Mouse (Mus musculus) adrenal gland, postnatal 14 days (tissue): ENCODE data around the gene Aknad1. TPM values are rescaled to one million over a fixed set of nuclear protein-coding genes. Genes with fewer than 3 reads are reported as not detected.

Experiments used
- DNase-seq: peaks from one replicate; pipeline ENCODE4 v3.0.0; 2021; ENCODE audit warnings: mixed read lengths
- total RNA-seq: library from RNA; stranded (reverse); gene quantifications from 2 replicates; pipeline ENCODE4 v1.2.3, GENCODE M21; 2021

The Aknad1 gene
- total RNA-seq, 1 experiment from 2014 or later: not detected

GRCm38 (mm10) chr3:108751691-108752090 lies 12.2 kb downstream of the Aknad1 start:
- DNase-seq: no peak

GRCm38 (mm10) chr3:108754541-108754940 lies 15.1 kb downstream of the Aknad1 start:
- DNase-seq: no peak

- no peak for DNase-seq
Measured at GRCm38 (mm10) chr3:108755542-108755941, 16.1 kb downstream of the Aknad1 start.

DNA sequence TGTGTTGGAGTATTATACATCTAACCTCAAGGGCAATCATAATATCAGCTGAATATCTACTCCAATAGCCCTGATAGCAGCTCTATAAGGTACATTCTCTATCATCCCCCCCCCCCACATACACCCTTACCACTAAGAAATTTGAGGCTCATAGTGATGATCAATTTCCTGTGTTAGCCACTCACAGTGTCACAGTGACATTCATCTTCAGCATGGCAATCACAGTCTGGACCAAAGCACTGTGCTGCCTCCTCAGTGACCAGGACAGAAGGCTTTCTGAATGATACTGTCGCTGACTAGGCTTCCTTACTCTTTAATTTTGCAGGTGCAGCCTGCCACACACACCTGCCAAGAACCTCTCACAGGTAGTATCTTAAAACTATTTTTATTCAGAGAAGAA lies 16.7 kb downstream of the Aknad1 start:
- no peak for DNase-seq

- DNase-seq: no peak
Measured at GRCm38 (mm10) chr3:108757570-108757969, 18.1 kb downstream of the Aknad1 start.

DNA sequence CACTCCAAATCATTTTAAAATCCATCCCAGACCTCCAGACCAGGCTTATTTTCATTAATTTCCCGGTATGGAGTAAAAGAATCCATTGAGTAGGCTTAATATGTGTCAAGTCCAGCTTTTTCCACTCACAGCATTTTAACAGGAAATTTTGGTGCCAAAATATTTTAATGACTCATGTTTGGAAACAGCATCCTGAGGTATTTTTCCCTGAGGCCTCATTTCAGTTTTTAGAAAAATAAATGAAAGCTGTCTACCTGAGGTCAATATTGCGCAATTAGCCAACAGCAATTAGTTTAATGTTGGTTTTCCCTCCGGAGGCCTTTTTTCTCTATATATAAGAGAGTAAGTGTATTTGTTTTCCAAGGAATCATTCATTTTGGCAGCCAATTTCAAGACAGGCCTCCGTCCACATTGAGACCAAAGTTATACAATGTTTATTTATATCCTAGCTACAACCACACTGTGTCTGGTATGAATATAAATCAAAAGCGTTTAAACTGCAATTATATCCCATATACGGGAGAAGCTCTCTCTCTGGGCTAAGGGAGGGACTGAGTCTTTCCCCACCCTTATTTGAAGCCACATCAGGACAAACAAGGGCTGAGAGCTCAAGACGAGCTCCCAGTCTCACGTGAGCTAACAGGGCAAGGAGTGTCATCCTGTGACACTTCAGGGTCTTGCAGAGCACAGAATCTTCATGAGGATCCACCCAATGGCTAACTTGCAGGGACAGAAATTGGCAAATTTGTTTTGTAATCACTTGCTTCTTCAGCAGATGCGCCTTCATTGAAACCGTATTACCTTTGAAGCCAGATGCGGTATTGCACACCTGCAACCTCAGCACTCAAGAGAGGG lies 20.3 kb downstream of the Aknad1 start:
- DNase-seq: no peak

- no peak for DNase-seq
Measured at GRCm38 (mm10) chr3:108762597-108763111, 23.2 kb downstream of the Aknad1 start.

- DNase-seq: no peak
Measured at GRCm38 (mm10) chr3:108763691-108764090, 24.2 kb downstream of the Aknad1 start.

GRCm38 (mm10) chr3:108764976-108765375 lies 25.5 kb downstream of the Aknad1 start:
- peak; percentile 37 for DNase-seq

GRCm38 (mm10) chr3:108765476-108765875 lies 26.0 kb downstream of the Aknad1 start:
- DNase-seq: no peak

DNA sequence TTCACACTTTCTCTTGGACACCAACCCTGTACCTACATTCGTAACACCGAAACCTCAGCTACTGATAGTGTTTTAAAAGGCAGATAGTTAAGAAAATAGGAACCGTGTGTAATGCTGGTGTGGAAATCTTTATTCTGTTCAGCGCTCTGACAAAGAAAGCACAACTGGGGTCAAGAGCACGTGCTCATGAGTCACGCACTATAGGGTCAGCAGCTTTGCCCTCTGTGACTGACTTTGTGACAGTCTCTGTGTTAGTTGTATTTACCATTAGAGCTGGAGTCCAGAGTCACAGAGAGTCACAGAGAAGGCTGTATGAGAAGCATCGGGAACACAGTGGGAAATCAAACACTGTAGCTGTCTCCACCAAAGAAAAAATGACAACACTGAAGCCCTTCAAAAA lies 27.5 kb downstream of the Aknad1 start:
- DNase-seq: no peak

DNA sequence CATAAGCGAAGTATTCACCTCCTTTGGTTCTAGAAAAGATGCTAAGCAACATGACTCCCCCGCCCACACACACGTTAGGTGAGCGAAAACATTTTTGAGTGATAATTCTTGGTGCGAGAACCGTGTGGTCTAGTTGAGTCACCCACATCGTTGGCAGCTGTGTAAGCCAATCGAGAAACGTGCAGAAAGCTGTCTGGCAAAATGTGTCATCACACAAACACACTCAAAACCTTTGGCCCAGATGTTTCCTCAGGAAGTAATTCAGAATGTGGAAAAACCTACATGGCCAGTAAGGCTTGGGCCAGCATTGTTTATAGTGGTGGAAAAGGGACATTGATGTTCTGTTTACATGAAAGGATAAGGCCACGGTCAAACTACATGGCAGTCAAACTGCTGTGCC lies 28.0 kb downstream of the Aknad1 start:
- no peak for DNase-seq

- no peak for DNase-seq
Measured at GRCm38 (mm10) chr3:108769547-108769946, 30.1 kb downstream of the Aknad1 start.

DNA sequence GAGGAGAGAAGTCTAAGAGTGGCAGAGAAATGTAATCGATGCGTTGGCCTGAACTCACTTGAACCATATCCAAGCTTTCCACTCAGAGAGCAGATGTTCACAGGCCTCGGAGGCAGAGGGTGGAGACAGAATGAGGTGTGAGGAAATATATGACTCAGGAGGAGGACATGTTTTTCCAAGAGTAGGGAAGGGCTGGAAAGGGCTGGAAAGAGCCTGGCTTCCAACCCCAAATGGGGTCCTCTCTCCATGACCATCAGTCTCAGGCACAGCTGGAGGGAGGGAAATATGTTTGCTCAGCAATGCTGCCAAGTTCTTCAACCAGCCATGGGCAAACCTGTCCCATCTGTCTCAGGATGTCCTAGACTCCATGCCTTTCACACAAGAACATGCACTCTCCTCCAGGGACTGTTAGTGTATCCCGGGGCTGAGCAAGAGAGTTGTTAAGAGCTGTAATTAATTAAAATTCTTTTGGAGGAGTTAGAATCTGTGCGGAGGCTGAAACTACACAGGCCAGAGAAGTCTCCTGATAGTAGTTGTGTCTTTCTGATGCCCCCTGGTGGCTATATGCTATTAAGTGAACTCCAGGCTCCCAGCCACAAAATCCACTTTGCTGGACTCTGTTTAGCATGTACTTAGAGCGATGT lies 31.4 kb downstream of the Aknad1 start:
- peak; percentile 72 for DNase-seq

GRCm38 (mm10) chr3:108772211-108772610 lies 32.8 kb downstream of the Aknad1 start:
- no peak for DNase-seq

DNA sequence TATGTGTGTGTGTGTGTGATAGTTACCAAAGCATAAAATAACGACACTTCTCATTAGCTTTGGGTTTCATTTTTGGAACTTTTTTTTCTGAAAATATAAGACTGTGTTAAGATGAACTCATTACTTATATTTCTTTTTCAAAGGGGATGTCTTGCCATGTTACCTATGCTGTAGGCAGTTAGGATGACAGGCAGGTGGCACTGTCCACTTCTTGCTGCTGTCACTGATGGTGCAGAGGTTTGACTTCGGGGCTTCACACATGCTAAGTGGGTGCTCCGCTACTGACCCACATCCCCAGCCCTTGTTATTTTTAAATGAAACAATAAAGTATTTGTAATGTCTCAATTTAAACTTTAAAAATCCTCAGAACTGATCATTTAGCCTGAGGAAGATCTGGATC lies 33.4 kb downstream of the Aknad1 start:
- DNase-seq: no peak

- no peak for DNase-seq
Measured at GRCm38 (mm10) chr3:108778761-108779540, 39.5 kb downstream of the Aknad1 start.

DNA sequence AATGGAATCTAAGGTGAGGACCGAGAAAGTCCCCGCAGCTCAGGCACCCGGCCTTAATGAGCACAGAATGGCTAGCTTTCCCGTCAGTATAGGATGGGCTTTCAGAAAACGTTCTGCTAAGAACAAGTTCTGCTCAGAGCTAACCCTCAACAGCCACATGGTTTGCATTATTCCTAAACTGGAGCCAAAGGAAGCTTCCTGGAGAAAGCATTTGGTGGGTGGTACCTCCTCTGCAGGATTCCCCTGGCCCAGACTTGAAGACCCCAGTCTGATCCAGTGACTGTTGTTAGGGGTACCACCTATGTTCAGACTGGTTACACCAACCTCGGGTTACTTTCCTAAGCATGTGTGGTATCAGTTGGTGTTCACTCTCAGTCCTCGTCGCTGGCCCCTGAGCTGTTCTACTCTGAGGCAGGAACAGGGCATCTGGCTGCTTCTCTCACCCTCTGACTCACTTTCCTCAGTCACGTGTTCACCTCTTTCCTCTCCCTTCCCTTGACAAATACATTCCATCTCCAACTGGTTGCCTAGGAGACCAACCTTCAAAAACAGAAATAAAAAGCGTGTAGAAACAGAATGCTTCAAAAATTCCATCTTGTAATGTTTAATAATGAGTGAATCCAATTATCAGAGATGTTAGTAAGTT lies 41.9 kb downstream of the Aknad1 start:
- peak; percentile 67 for DNase-seq

DNA sequence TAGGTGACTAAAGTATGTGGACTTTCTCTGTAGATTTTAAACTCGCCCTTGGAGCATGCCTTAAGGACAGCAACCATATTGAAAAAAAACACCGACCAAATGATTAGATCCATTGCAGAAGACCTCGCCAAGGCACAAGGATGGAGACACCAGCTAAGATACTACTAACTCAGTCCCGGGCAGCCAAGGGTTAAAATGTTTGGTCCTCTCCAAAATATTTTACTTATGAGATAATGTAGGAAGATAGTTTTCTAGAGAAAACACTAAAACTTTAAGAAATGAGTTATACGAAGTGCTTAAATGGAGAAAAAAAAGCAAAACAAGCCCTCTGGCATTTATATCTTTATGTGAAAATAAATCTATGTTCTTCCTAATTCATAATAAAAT lies 42.4 kb downstream of the Aknad1 start:
- DNase-seq: no peak

DNA sequence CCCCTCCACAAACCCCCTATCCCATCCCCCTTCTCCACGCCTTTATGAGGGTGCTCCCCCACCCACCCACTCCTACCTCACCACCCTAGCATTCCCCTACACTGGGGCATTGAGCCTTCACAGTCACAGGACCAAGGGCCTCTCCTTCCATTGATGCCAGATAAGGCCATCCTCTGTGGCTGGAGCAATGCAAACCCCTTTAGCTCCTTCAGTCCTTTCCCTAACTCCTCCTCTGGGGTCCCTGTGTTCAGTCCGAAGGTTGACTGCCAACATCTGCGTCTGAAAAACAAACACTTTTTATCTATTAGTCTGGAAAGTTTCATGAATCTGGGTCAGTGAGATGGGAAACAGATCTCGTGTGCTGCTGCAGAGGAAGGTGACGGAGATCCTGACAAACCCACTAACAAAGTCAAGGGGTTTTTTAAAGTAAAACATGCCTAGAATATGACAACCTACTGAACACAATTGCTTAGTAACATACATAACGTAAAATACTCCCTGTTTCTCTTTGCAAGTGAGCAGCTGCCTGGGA lies 43.0 kb downstream of the Aknad1 start:
- no peak for DNase-seq

GRCm38 (mm10) chr3:108786520-108786919 lies 47.1 kb downstream of the Aknad1 start:
- DNase-seq: no peak
